In the genomic region with DNA sequence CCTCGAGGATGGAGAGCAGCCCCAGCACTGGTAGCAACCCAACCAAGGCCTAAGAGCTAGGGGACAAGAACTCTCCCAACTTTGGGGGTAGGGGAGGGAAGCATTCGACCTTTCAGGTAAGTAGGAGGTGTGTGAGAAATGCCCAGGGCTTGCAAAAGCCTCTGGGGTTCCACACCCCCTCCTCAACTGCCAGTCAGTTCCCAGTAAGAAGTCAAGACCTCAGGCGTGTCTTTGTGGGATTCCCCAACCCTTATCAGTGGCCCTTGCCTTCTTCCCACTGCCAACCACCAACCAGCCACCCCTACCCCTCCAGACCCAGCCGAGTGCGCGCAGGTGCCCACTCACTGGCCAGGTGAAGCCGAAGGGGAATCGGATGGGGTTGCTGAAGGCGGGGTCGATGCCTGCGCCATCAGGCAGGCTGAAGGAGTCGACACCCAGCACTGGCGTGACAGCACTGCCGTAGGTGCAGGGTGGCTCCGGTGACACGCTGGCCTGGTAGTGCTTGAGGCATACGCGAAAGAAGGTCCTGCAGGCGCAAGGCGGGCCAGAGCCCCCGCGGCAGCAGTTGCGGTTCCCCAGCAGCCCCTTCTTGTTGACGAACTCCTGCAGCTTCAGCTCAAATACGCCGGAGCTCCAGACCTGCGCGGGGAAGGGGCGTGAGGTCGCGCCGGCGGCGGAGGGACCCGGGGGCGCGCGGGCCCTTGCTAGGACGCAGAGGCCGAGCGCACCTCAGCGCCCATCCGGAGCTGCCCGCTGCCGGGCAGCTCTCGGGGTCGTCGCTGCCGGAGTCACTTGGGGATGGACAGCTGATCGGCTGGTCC, we compare ENCODE assay signal across 7 mouse cellular contexts. TPM values are rescaled to one million over a fixed set of nuclear protein-coding genes. Genes with fewer than 3 reads are reported as not detected.
DNase-seq lines count a peak whose midpoint lies in the region; ATAC-seq and TF ChIP-seq lines count a peak whose summit lies in the region.

No protein-coding gene starts in this region.

- no peak for DNase-seq in testis, postnatal 14 days (ENCODE audit: low spot score)
- DNase-seq in forebrain, embryonic 14.5 days (ENCODE audit: low spot score): no peak
- DNase-seq in neural tube, embryonic 10.5 days (ENCODE audit: extremely low spot score, low spot score): peak; percentile 44
- DNase-seq in right cerebral cortex, postnatal 25 days: no peak
- no peak for DNase-seq in adrenal gland, adult 2 months

- no peak for TF ChIP-seq POLR2A in testis, adult 2 months (IDR thresholded peaks at IDR 0.05; ENCODE audit: control insufficient read depth, low read depth, low read length)

- TF ChIP-seq CTCF in testis, adult 2 months (IDR thresholded peaks at IDR 0.05; ENCODE audit: control insufficient read depth, insufficient read depth, insufficient replicate concordance, low read depth, low read length): no peak

- no peak for ATAC-seq in forebrain, embryonic 14.5 days
- ATAC-seq in kidney, embryonic 15.5 days (replicated peaks; ENCODE audit: low FRiP score): no peak

- peak overlapping the region; percentile 96 for H3K9ac ChIP-seq in forebrain, embryonic 14.5 days (ENCODE audit: low read length)
- H3K9ac ChIP-seq in kidney, embryonic 15.5 days: peak overlapping the region; percentile 63

- H3K4me1 ChIP-seq in testis, adult 2 months (ENCODE audit: control insufficient read depth, insufficient read depth, low read length): peaks cover 18% of the 10 kb centered on the region
- peaks cover 45% of the 10 kb centered on the region for H3K4me1 ChIP-seq in forebrain, embryonic 14.5 days (ENCODE audit: control insufficient read depth, insufficient read depth, low read length)
- peaks cover 77% of the 10 kb centered on the region for H3K4me1 ChIP-seq in kidney, embryonic 15.5 days

- peak overlapping the region; percentile 72 for H3K4me3 ChIP-seq in testis, adult 2 months (ENCODE audit: control insufficient read depth, low read depth, low read length)
- peak overlapping the region; percentile 90 for H3K4me3 ChIP-seq in forebrain, embryonic 14.5 days (ENCODE audit: low read depth, low read length)
- H3K4me3 ChIP-seq in kidney, embryonic 15.5 days (replicated peaks): peak overlapping the region; percentile 69

- no peaks in the 10 kb centered on the region; the same call in 1 of the 2 replicates for H3K27me3 ChIP-seq in testis, adult 2 months (ENCODE audit: control insufficient read depth, insufficient read depth, low read length)
- no peaks in the 10 kb centered on the region for H3K27me3 ChIP-seq in forebrain, embryonic 14.5 days (replicated peaks; ENCODE audit: control insufficient read depth, insufficient read depth, low read length)
- peaks cover 60% of the 10 kb centered on the region for H3K27me3 ChIP-seq in kidney, embryonic 15.5 days

- peak overlapping the region; percentile 92 for H3K4me2 ChIP-seq in forebrain, embryonic 14.5 days (ENCODE audit: low read length)
- H3K4me2 ChIP-seq in kidney, embryonic 15.5 days: peak overlapping the region; percentile 95

- under 1% methylated on average over 42 of the region's 50 CpGs for WGBS in forebrain, embryonic 14.5 days
- WGBS in kidney, embryonic 15.5 days: 2% methylated on average over 50 of the region's 50 CpGs

- H3K36me3 ChIP-seq in testis, adult 2 months (ENCODE audit: control insufficient read depth, insufficient read depth, low read length): no peaks in the 10 kb centered on the region
- H3K36me3 ChIP-seq in forebrain, embryonic 14.5 days (ENCODE audit: control insufficient read depth, insufficient read depth, low read length): peaks cover 34% of the 10 kb centered on the region
- peaks cover 9% of the 10 kb centered on the region; the same call in 1 of the 2 replicates for H3K36me3 ChIP-seq in kidney, embryonic 15.5 days

- H3K9me3 ChIP-seq in forebrain, embryonic 14.5 days (replicated peaks; ENCODE audit: control insufficient read depth, low read length): no peaks in the 10 kb centered on the region
- H3K9me3 ChIP-seq in kidney, embryonic 15.5 days (replicated peaks): no peaks in the 10 kb centered on the region

- H3K27ac ChIP-seq in testis, adult 2 months (ENCODE audit: control insufficient read depth, insufficient read depth, low read depth, low read length): no peak overlapping the region
- peak overlapping the region; percentile 99 for H3K27ac ChIP-seq in forebrain, embryonic 14.5 days (ENCODE audit: low read depth, low read length)
- peak overlapping the region; percentile 84; the same call in 1 of the 2 replicates for H3K27ac ChIP-seq in kidney, embryonic 15.5 days

RNA-seq across cellular contexts. Expression of a gene that starts 2.1 kb away (rescaled TPM):
- 0.78 and 1.2 TPM in 2 replicates for polyA plus RNA-seq in testis, adult 2 months (2012; rRNA removed)
- polyA plus RNA-seq in forebrain, embryonic 14.5 days (2014; fragmentation: Nextera tagmentation; extraction: Ambion mirVana): 24.3 and 29.4 TPM in 2 replicates
- 30.9 and 32.0 TPM in 2 replicates for polyA plus RNA-seq in kidney, embryonic 15.5 days (2015; fragmentation: Nextera tagmentation; extraction: Ambion mirVana)
- 1 to 10 TPM; 4.2 to 4.6 TPM for total RNA-seq in adrenal gland, adult 2 months (2021)
- 9.8 and 12.6 TPM in 2 replicates for polyA plus RNA-seq in adrenal gland, adult 2 months (2012; rRNA removed)

RNA-seq across cellular contexts. Expression of a gene that starts 21.5 kb away (rescaled TPM):
- 16.5 and 16.8 TPM in 2 replicates for polyA plus RNA-seq in testis, adult 2 months (2012; rRNA removed)
- polyA plus RNA-seq in forebrain, embryonic 14.5 days (2014; fragmentation: Nextera tagmentation; extraction: Ambion mirVana): 36.0 and 45.3 TPM in 2 replicates
- 28.1 and 28.7 TPM in 2 replicates for polyA plus RNA-seq in kidney, embryonic 15.5 days (2015; fragmentation: Nextera tagmentation; extraction: Ambion mirVana)
- total RNA-seq in adrenal gland, adult 2 months (2021): 10 to 100 TPM; 19.8 to 21.8 TPM
- 6.7 and 8.5 TPM in 2 replicates for polyA plus RNA-seq in adrenal gland, adult 2 months (2012; rRNA removed)
